Mouse (Mus musculus) lung, postnatal 0 days (tissue): ENCODE data around the gene Sephs2. TPM values are rescaled to one million over a fixed set of nuclear protein-coding genes. Genes with fewer than 3 reads are reported as not detected.

Experiments used
- ATAC-seq: fragments of 200-750 bp; cut with Nextera tagmentation; 2 replicates; pipeline ENCODE4 v1.8.0; 2017; ENCODE audit warnings: moderate library complexity
- DNase-seq: peaks from one replicate; pipeline ENCODE4 v3.0.0-alpha.2; 2016; ENCODE audit warnings: low spot score
- H3K27ac ChIP-seq: fragments of 300-500 bp; sonication (generic); 2 replicates; pipeline ENCODE4 v1.5.1; 2014; ENCODE audit warnings: antibody characterized with exemption, mild to moderate bottlenecking, low read length, mixed read lengths
- H3K27me3 ChIP-seq: fragments of 300-500 bp; sonication (generic); replicated peaks from 2 replicates; pipeline ENCODE4 v1.6.1; 2014; ENCODE audit warnings: low read length, mixed read lengths; ENCODE audit not compliant: insufficient read depth
- H3K36me3 ChIP-seq: fragments of 300-500 bp; sonication (generic); 2 replicates; pipeline ENCODE4 v1.6.1; 2014; ENCODE audit warnings: low read length, mixed read lengths; ENCODE audit not compliant: insufficient read depth
- H3K4me1 ChIP-seq: fragments of 300-500 bp; sonication (generic); 2 replicates; pipeline ENCODE4 v1.6.1; 2014; ENCODE audit warnings: antibody characterized with exemption, low read depth, low read length, mixed read lengths; ENCODE audit not compliant: insufficient read depth
- H3K4me2 ChIP-seq: fragments of 300-500 bp; sonication (generic); replicated peaks from 2 replicates; pipeline ENCODE4 v1.6.1; 2014; ENCODE audit warnings: low read depth, mild to moderate bottlenecking, low read length, moderate library complexity, mixed read lengths
- H3K4me3 ChIP-seq: fragments of 300-500 bp; sonication (generic); 2 replicates; pipeline ENCODE4 v1.5.1; 2014; ENCODE audit warnings: low read depth, low read length
- H3K9ac ChIP-seq: fragments of 300-500 bp; sonication (generic); replicated peaks from 2 replicates; pipeline ENCODE4 v1.6.1; 2014; ENCODE audit warnings: low read depth, mild to moderate bottlenecking
- H3K9me3 ChIP-seq: fragments of 300-500 bp; sonication (generic); 2 replicates; pipeline ENCODE4 v1.6.1; 2016; ENCODE audit warnings: low read length, mixed read lengths
- CTCF ChIP-seq: IDR thresholded peaks from 2 replicates; pipeline ENCODE4 v1.5.1; 2016; ENCODE audit warnings: antibody characterized with exemption, mild to moderate bottlenecking
- EP300 ChIP-seq: IDR thresholded peaks from 2 replicates; pipeline ENCODE4 v1.6.1; 2016; ENCODE audit warnings: antibody characterized with exemption, mild to moderate bottlenecking, control low read depth
- WGBS: fragments of 180-500 bp; shearing (Covaris S2); extraction: QIAGEN DNeasy Blood & Tissue Kit; methylation state at CpG from one replicate; pipeline ENCODE4 v1.1.7; 2014; 5-methylcytosine and 5-hydroxymethylcytosine counted together
- polyA plus RNA-seq: library from polyadenylated mRNA; unstranded; fragments of >200 nt; fragmentation: Nextera tagmentation; extraction: Ambion mirVana; gene quantifications from 2 replicates; pipeline ENCODE4 v1.2.1, GENCODE M21; 2015

Sephs2 gene
- polyA plus RNA-seq: 59.4 and 66.9 TPM in 2 replicates

DNA sequence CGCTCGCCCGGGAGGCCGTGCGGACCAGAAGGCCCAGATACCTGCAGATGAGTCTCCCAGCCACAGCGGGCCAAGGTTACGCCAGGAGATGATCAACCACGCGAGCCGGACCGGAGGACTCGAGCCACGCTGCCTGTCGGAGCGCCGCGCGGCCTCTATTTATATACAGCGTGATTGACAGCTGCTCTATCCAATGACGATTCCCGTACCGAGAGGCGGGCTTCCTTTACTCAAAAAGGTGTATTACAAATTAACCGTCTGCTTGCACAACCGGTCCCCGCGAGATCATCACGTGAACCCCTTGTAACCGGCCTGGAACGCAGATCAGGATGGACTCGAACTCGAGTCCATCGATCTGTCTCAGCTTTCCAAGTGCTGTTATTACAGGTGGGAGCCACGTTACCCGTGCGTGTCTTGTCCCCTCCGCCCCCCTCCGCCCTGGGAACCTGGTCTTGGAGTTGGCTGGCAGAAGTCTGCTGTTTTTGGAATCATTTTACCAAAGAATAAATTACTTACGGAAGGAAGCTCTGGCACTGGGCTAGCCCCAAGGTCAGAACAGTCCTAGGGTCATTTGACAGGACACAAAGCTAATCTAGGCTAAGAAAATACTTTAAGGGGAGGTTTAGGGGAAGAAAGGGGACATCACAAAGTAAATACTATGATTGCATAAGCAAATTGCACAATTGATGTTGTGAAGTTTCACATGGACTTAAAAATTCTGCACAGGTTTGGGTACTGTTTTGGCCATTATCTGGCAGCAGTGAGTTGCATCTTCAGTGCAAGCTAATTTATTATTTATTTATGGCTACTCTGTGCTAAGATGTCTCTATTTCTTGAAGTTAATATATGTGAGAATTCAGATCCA lies at the start of gene Sephs2:
Gene Sephs2, minus strand, starts transcription at position 131 of the 865 bp plus-strand sequence.
- Histone ChIP-seq H3K27ac (peak within 1 kb of the TSS; percentile 89), H3K9ac (peak within 1 kb of the TSS; percentile 73), H3K36me3 (no peaks in the 10 kb centered on the region), H3K27me3 (no peaks in the 10 kb centered on the region), H3K4me1 (peaks cover 8% of the 10 kb centered on the region), H3K4me2 (peak within 1 kb of the TSS; percentile 73), H3K9me3 (no peaks in the 10 kb centered on the region), H3K4me3 (peak within 1 kb of the TSS; percentile 70)
- 1% methylated on average over 39 of the region's 39 CpGs for WGBS
- peak; percentile 92 for ATAC-seq
- DNase-seq: peak; percentile 95
- TF ChIP-seq EP300 (no peak; the same call in 1 of the 2 replicates), CTCF (no peak)

DNA sequence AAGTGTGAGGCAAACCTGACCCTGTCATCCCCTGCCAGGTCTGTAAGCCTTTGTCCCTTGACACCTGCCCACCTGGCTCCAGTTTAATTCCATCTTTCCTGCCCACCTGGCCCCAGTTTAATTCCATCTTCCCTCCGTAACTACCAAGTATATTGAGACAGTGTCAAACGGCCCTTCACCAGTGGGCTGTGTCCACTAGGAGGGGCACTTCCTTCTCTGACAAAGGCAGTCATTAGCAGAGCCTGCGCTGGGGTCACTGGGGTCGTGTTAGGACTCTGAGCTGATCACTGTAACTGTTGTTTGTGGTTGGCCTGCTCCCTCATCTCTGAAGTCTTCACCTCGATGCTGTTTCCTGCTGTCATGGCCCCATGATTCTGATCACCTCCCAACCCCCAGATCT lies 48.2 kb upstream of the Sephs2 start:
- Histone ChIP-seq H3K9me3 (no peaks in the 10 kb centered on the region), H3K4me2 (no peak overlapping the region), H3K4me1 (no peaks in the 10 kb centered on the region), H3K36me3 (no peaks in the 10 kb centered on the region), H3K27ac (no peak overlapping the region), H3K4me3 (no peak overlapping the region), H3K27me3 (no peaks in the 10 kb centered on the region), H3K9ac (no peak overlapping the region)
- peak; percentile 25 for DNase-seq
- no peak for ATAC-seq
- TF ChIP-seq EP300 (no peak), CTCF (peak; percentile 65)
- 38% methylated on average over 5 of the region's 5 CpGs for WGBS

DNA sequence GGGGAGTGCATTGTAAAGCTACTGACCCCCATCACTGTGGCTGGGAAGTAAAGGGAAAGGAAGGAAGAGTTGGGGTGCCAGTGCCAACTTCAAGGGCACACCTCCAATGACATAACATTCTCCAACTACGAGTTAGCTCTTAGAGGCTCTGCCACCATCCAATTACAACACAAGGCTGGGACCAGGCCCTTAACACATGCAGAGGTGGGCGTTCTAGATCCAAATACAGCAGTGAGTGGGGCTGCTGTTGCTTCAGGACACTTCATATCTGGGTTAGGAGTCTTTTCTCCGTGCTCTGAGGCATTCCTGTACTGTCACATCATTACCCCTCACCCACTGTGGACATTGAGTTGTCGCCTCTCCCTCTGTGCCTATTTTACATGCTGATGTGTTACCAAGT lies 47.3 kb upstream of the Sephs2 start:
- no peak for DNase-seq
- H3K27me3 ChIP-seq: no peaks in the 10 kb centered on the region
- H3K4me2 ChIP-seq: no peak overlapping the region
- H3K4me1 ChIP-seq: no peaks in the 10 kb centered on the region
- H3K9me3 ChIP-seq: no peaks in the 10 kb centered on the region
- ATAC-seq: no peak
- no peak overlapping the region for H3K27ac ChIP-seq
- H3K4me3 ChIP-seq: no peak overlapping the region
- TF ChIP-seq EP300: no peak
- TF ChIP-seq CTCF: no peak
- no peaks in the 10 kb centered on the region for H3K36me3 ChIP-seq
- no peak overlapping the region for H3K9ac ChIP-seq
- WGBS: 51% methylated on average over 4 of the region's 4 CpGs

DNA sequence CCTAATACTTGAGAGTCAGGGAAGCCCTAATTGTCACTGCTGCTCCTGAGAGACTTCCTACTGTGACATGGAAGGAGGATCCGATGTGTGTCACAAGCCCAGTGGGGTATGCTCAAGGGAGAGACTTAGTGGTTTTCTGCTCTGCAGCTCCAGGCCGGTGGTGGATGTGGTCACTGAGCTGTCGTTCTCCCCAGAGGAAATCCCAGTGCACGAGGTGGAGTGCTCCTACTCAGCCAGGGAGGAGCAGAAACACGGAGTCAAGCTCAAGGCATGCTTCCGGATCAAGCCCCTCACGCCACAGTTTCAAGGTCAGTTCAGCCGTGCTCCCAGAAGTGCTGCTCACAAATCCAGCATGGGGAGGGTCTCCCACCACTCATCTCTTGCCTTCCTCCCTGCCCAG lies 40.1 kb upstream of the Sephs2 start:
- Histone ChIP-seq H3K4me1 (no peaks in the 10 kb centered on the region), H3K4me2 (no peak overlapping the region), H3K9me3 (no peaks in the 10 kb centered on the region), H3K9ac (no peak overlapping the region), H3K27ac (no peak overlapping the region), H3K27me3 (no peaks in the 10 kb centered on the region), H3K36me3 (no peaks in the 10 kb centered on the region), H3K4me3 (no peak overlapping the region)
- TF ChIP-seq CTCF (no peak), EP300 (no peak)
- WGBS: 28% methylated on average over 8 of the region's 8 CpGs
- DNase-seq (no peak), ATAC-seq (no peak)

DNA sequence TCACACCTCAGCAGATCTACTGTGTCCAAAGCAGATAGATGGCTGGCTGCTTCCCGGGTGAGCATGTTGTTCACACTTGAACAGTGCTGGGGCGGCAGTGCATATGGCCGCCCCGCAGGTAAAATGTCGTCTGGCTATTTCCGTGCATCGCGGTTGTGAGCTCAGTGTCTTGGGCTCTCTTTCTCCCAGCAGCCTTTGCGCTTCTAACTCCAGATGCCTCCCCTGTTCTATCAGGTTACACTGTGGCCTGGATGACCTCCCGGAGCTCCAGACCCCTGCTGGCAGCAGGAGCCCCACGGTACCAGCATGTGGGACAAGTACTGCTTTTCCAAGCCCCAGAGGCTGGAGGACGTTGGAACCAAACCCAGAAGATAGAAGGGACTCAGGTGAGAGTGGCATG lies 36.1 kb upstream of the Sephs2 start:
- TF ChIP-seq EP300 (no peak), CTCF (no peak)
- no peak for ATAC-seq
- Histone ChIP-seq H3K27me3 (no peaks in the 10 kb centered on the region), H3K4me2 (no peak overlapping the region), H3K4me3 (no peak overlapping the region), H3K27ac (no peak overlapping the region), H3K36me3 (no peaks in the 10 kb centered on the region), H3K9me3 (no peaks in the 10 kb centered on the region), H3K9ac (no peak overlapping the region), H3K4me1 (no peaks in the 10 kb centered on the region)
- DNase-seq: no peak
- 58% methylated on average over 12 of the region's 12 CpGs for WGBS

DNA sequence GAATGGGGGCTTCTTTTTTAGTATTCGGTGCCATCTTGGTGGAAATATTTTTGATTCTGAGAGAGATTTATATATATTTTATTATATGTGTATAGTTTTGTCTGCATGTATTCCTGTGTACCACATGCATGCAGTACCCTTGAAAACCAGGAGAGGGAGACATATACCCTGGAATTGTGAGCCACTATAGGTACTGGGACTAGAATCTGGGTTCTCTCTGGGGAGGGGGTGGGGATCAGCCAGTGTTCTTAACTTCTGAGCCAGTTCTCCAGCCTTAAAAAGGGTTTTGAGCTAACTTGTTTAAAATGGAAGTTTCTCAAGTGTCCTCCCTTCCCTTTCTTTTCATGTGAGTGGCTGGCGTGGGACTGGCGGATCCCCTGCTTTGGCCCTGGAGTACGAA lies 35.0 kb upstream of the Sephs2 start:
- no peak overlapping the region for H3K9ac ChIP-seq
- no peaks in the 10 kb centered on the region for H3K36me3 ChIP-seq
- peak; percentile 70 for DNase-seq
- WGBS: 77% methylated on average over 4 of the region's 4 CpGs
- no peaks in the 10 kb centered on the region for H3K27me3 ChIP-seq
- TF ChIP-seq CTCF: peak; percentile 84
- TF ChIP-seq EP300: no peak
- no peak overlapping the region for H3K4me2 ChIP-seq
- no peaks in the 10 kb centered on the region for H3K9me3 ChIP-seq
- ATAC-seq: peak; percentile 71
- no peaks in the 10 kb centered on the region for H3K4me1 ChIP-seq
- no peak overlapping the region for H3K27ac ChIP-seq
- H3K4me3 ChIP-seq: no peak overlapping the region
